Mouse (Mus musculus) brain, embryonic 14.5 days (tissue): ENCODE measurements around the gene Arl6ip4. TPM values are rescaled to one million over a fixed set of nuclear protein-coding genes. Genes with fewer than 3 reads are reported as not detected.

Experiments used
- DNase-seq: peaks from one replicate; pipeline ENCODE4 v3.0.0-alpha.2; 2011; ENCODE audit warnings: low read depth
- CTCF ChIP-seq: fragments of 200-500 bp; IDR thresholded peaks from 2 replicates; pipeline ENCODE4 v1.5.1; 2012; ENCODE audit warnings: inconsistent platforms, mild to moderate bottlenecking, moderate library complexity, borderline replicate concordance; ENCODE audit not compliant: insufficient read depth, insufficient read length; ENCODE audit errors: extremely low read depth
- POLR2A ChIP-seq: fragments of 200-500 bp; IDR thresholded peaks from 2 replicates; pipeline ENCODE4 v1.6.1; 2012; ENCODE audit warnings: mild to moderate bottlenecking, inconsistent platforms, borderline replicate concordance; ENCODE audit not compliant: poor library complexity, insufficient read depth, insufficient read length, severe bottlenecking; ENCODE audit errors: extremely low read depth
- polyA plus RNA-seq: library from polyadenylated mRNA; depleted of rRNA; stranded (reverse); fragments of >200 nt; gene quantifications from 2 replicates; pipeline ENCODE4 v1.2.3, GENCODE M21; 2012

Arl6ip4 gene
- polyA plus RNA-seq, 1 experiment = 67.8 TPM

DNA sequence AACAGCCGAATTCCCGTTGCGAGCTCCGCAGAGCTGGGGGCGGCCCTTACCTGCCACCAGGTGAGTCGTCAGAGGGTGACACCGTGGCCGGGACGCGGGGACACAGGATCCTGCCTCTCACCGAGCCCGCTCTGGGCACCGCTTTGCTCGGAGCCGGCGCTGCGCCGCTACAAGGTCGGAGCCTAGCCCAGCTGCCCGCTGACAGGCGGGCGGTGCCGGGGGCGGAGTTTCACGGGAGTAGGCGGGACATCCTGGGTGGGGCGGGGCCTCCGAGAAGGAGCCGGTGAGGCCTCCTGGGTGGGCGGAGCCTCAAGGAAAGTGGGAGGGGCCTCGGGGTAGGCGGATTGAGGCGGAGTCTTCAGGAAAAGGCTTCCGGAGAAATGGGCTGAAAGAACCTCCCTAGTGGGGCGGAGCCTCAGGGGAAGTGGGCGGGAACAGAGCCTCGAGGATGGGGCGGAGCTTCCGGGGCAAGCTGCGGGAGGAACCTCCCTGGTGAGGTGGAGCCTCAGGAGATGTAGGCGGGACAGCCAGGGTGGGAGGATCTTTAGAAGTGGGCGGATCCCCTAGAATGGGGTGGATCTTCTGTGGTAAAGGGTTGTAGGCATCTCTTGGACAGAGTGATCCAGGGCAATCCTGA lies 20.2 kb upstream of the Arl6ip4 start, which contains the start of gene Abcb9:
TSS of gene Abcb9 (minus strand) at position 203 of the 637 bp plus-strand sequence.
- TF ChIP-seq POLR2A = no peak
- TF ChIP-seq CTCF = no peak
- peak; percentile 89 for DNase-seq

DNA sequence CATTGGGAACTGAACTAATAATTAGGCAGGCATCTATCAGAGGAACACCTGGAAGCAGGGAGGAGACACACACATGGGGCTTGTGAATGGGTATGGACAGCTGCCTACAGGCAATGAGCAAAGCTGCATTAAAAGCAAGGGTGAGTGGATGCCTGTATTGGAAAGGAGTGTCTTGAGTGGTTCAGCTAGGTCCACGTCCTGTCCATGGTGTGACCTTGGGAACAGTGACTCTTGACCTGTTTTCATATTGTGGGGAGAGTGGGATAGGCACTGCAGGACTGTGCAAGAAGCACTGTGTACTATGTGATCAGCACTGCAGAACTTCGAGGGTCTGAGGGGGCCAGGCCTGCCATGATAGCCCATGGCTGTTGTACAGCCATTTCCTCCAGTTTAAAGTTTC lies 17.0 kb upstream of the Arl6ip4 start:
- no peak for DNase-seq
- TF ChIP-seq POLR2A (no peak), CTCF (no peak)

DNA sequence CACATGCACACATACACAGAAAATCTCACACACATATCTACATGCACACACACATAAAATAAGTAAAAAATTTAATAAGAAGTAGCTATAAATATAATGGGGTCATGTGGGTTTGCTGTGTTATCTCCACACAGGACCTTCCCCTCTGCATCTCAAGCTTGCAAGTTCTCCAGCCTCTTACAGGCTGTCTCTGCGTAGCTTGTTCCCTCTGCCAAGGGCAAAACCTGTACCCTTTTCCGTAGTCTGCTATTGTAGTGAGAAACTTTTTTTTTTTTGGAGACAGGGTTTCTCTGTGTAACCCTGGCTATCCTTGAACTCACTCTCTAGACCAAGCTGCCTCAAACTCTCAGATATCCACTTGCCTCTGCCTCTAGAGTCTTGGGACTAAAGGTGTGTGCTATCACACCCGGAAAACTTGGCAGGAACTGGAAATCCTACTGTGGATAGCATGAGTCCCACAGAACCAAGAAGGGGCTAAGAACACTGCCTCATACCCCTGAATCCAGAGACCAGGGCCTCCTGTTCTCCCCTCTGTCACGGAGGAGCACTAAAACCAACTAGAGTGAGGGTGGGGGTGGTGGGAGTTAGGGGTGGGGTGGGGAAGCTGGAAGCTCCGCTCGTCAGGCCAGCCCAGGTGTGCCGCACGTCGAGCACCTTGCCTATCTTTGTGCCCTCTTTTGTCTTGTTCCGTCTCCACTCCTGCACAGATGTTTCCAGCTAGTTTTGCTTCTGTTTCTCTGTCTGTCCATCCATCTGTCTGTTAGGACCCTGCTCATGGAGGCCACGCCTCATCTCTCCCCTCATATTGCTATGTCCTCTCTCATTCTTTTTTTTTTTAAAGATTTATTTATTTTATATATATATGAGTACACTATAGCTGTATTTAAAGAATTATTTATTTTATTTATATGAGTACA lies 15.5 kb upstream of the Arl6ip4 start:
- DNase-seq = no peak
- TF ChIP-seq POLR2A (no peak), CTCF (no peak)

DNA sequence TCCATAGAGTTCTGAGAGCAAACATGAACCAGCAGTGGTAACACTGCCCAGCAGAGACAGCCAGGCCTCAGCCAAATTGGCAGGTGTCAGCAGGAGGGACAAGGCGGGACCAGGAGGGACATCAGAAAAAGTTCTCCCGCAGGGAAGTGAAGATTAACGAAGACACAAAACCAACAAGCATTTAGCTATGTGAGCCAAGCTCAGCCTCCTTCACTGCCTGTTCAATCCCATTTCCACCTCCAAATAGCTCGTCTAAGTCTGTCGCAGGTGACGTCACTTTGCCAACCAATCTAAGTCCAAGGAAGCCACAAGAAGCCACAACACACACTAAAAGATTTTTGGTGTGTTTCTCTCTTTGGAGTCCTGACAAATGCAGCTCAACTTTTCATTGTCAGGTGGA lies 13.6 kb upstream of the Arl6ip4 start:
- TF ChIP-seq POLR2A (no peak), CTCF (no peak)
- DNase-seq = no peak

DNA sequence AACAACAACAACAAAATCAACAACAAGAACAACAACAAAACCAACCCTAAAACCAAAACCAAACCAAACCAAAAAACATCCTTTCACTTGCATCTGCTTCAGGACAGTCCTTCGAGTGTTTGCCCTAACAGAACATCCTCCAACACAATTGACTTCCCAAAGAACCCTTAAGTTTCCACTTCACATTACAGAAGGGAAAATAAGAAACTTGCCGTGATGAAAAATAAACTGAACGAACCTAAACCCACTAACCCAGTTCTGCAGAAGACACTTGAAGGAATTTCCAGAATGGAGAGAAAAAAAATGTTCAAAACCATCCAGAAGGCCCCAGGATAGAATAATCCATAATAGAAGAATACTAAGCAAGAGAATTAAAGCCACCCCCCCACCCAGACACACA lies 12.9 kb upstream of the Arl6ip4 start:
- DNase-seq = no peak
- no peak for TF ChIP-seq CTCF
- TF ChIP-seq POLR2A = no peak

DNA sequence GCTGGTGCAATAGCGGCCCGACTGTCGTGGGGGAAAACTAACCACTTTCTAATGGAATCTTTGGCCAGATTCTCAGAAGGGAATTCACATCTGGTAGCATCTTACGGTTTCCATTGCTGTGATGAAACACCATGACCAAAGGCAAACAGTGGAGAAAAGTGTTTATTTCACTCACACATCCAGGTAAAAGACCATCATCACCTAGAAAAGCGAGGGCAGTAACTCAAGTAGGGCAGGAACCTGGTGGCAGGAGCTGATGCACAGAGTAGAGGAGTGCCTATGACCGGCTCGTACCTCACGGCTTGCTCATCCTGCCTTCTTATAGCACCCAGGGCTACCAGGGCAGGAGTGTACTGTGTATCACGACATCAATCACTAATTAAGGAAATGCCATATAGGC lies 12.3 kb upstream of the Arl6ip4 start:
- DNase-seq = no peak
- TF ChIP-seq POLR2A = no peak
- no peak for TF ChIP-seq CTCF

DNA sequence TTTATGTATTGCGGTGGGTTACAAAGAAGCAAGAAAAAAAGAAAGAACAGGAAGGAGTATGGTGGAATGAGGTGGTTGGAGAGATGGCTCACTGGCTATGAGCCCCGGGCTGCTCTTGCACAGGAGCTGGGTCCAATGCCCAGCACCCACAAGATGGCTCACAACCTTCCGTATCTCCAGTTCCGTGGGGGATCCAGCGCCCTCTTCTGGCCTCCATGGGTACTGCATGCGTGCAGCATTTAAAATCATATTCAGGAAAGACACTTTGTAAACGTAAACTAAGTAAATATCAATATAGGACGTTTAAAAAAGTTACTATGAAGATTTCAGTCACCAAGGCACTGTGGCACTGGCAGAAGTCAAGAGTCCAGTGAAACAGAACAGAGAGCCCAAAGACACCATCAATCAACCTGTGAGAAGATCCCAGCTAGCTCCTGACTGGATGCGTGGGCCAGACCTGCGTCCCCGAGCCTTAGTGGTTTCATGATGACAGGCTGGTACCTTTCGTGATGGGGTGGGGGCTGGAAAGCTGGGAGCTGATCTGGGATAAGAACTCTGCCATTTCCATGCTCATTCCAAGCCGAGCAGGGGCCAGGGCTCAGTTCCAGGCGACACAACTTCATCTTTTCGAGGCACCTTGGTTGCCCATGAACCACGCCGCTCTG lies 4.7 kb upstream of the Arl6ip4 start:
- peak; percentile 53 for DNase-seq
- TF ChIP-seq CTCF = peak; percentile 86
- no peak for TF ChIP-seq POLR2A

DNA sequence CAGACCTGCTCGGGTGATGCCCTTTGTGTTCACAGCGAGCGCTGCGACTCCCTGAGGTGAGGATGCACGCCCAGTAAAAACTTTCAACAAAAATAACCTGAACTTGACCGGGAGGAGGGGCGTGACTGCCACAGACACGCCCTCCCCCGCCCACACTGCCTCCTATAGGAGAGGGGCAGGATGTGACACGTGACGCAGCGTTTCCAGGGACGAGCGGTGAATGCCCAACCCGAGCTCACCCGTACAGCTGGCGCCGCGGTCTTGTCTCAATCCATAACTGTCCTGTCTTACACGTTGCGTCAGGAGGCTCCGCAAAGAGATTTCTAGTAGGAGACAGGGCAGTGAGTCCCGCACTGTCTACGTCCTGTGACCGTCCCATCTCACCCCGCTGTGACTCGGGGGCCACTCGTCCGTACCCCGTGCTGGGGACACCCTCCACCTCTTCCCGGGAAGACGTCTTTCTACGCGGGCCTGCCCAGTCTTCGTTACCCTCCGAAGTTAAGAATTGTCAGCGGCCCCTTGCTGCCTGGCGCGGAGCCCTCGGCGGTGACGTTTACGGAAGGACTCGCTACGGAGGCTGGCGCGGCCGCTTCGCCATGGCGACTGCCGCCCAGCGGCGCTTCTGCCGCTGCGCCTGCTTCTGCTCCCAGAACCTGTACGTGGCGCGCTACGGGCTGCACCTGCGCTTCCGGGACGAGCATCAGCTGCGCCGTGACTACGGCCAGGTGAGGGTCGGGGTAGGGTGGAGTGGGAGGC lies 4.0 kb upstream of the Arl6ip4 start, which contains the start of gene Ogfod2:
TSS of gene Ogfod2 (plus strand) at position 556 of the 756 bp plus-strand sequence.
- peak; percentile 99 for DNase-seq
- TF ChIP-seq CTCF (peak; percentile 38; the same call in 1 of the 2 replicates), POLR2A (peak; percentile 51; the same call in 1 of the 2 replicates)

DNA sequence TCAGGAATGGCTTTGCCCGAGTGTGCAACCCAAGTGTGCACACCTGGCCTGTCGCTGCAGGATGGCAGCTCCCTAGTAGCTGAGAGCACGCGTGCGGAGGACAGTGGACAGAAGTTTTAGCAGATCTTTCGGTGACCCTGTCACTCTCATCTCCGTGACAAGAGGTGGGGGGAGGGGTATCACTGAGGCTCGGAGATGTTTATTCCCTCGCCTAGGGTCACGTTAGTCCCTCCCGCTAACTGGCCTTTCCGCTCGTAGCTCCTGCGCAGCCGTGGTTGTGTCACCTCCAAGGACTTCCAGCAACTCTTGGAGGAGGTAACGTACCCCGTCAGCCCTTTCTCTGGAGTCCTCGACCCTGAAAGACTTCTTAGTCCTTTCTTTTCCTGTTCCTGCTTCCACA lies 3.4 kb upstream of the Arl6ip4 start:
- TF ChIP-seq CTCF = no peak
- TF ChIP-seq POLR2A = no peak
- DNase-seq = no peak

DNA sequence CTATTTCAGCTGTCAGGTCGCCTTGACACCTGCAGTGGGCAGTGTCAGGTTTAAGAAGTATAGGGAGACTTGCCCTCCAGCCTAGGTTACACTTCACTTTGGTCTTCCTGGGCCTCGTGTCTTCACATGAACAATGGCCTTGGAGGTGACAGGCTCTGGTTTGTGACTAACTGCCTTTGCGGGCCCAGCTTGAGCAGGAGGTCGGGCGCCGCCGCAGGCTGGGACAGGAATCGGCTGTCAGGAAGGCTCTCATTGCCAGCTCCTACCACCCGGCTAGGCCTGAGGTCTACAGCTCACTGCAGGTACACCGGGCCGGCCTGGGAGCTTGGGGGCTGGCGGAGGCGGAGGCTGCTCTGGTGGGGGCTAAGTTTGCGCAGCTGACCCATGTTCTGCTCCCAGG lies 2.9 kb upstream of the Arl6ip4 start:
- TF ChIP-seq POLR2A = no peak
- peak; percentile 57 for TF ChIP-seq CTCF
- peak; percentile 59 for DNase-seq
